16 mouse cellular contexts compared by ENCODE assay signal in genomic region chr4:62293219-62293861, GRCm38 (mm10). TPM values are rescaled to one million over a fixed set of nuclear protein-coding genes. Genes with fewer than 3 reads are reported as not detected.
DNase-seq lines count a peak whose midpoint lies in the region; ATAC-seq and TF ChIP-seq lines count a peak whose summit lies in the region.
"Had no signal": no experiment of that assay in that cellular context is flagged by ENCODE, and none has a peak within 500 bp of the region (broad histone marks: within the 10 kb centered on the region; RNA-seq: fewer than 3 reads in every experiment).

No protein-coding gene starts in this region.

- H3K36me3 ChIP-seq in intestine, postnatal 0 days (ENCODE audit: control insufficient read depth, insufficient read depth) = peaks cover 27% of the 10 kb centered on the region

- no peak for TF ChIP-seq POLR2A in cerebellum, adult 2 months (IDR thresholded peaks at IDR 0.05; ENCODE audit: borderline replicate concordance, insufficient read depth, low read length)

- no peaks in the 10 kb centered on the region for H3K27me3 ChIP-seq in cerebellum, adult 2 months (ENCODE audit: control insufficient read depth, insufficient read depth, low read length)
- H3K27me3 ChIP-seq in intestine, postnatal 0 days (replicated peaks; ENCODE audit: control insufficient read depth, insufficient read depth, low read length) = no peaks in the 10 kb centered on the region
- H3K27me3 ChIP-seq: megakaryocyte, embryonic 14.5 days; stomach, embryonic 15.5 days had no signal

- no peak overlapping the region for H3K27ac ChIP-seq in cerebellum, adult 2 months (ENCODE audit: insufficient read depth, low read length)
- H3K27ac ChIP-seq in intestine, postnatal 0 days (ENCODE audit: low read depth, low read length) = no peak overlapping the region
- H3K27ac ChIP-seq: stomach, embryonic 15.5 days had no signal

- no peaks in the 10 kb centered on the region for H3K9me3 ChIP-seq in intestine, postnatal 0 days (ENCODE audit: control insufficient read depth)
- H3K9me3 ChIP-seq: megakaryocyte, embryonic 14.5 days; stomach, embryonic 15.5 days had no signal

- no peak overlapping the region for H3K4me3 ChIP-seq in cerebellum, adult 2 months (replicated peaks; ENCODE audit: insufficient read depth, low read depth, low read length)
- no peak overlapping the region for H3K4me3 ChIP-seq in intestine, postnatal 0 days (ENCODE audit: low read depth, low read length)
- H3K4me3 ChIP-seq: megakaryocyte, embryonic 14.5 days; myocyte; stomach, embryonic 15.5 days had no signal

- no peak overlapping the region for H3K9ac ChIP-seq in intestine, postnatal 0 days (ENCODE audit: low read depth, low read length)
- H3K9ac ChIP-seq: forebrain, postnatal 0 days; lung, embryonic 14.5 days; stomach, embryonic 15.5 days had no signal

- peak; percentile 3 to 9 for DNase-seq in cerebellum, adult 2 months
- no peak for DNase-seq in cerebellum, adult 8-10 months
- DNase-seq in kidney, postnatal 4 days = peak; percentile 17 to 37
- no peak for DNase-seq in kidney, postnatal 14 days
- peak; percentile 2 for DNase-seq in thymus, postnatal 14 days
- no peak for DNase-seq in thymus, adult 18-20 months
- DNase-seq in right cerebral cortex, postnatal 14 days = peak; percentile 35
- DNase-seq: adrenal gland, postnatal 10 days; forebrain, postnatal 0 days; kidney, adult 11 months; liver; lung, embryonic 14.5 days had no signal

- peaks cover 8% of the 10 kb centered on the region; the same call in 1 of the 2 replicates for H3K4me1 ChIP-seq in cerebellum, adult 2 months (ENCODE audit: control insufficient read depth, insufficient read depth, low read length)
- H3K4me1 ChIP-seq in intestine, postnatal 0 days (replicated peaks; ENCODE audit: control insufficient read depth, insufficient read depth, low read length) = no peaks in the 10 kb centered on the region
- H3K4me1 ChIP-seq: stomach, embryonic 15.5 days had no signal

- no peak overlapping the region for H3K4me2 ChIP-seq in intestine, postnatal 0 days (replicated peaks; ENCODE audit: low read depth)
- H3K4me2 ChIP-seq: lung, embryonic 14.5 days; stomach, embryonic 15.5 days had no signal

- ATAC-seq in intestine, postnatal 0 days = no peak
- ATAC-seq: forebrain, postnatal 0 days had no signal

- TF ChIP-seq CTCF in cerebellum, adult 2 months (IDR thresholded peaks at IDR 0.05; ENCODE audit: borderline replicate concordance, insufficient read depth, low read depth, low read length) = no peak
- TF ChIP-seq CTCF in intestine, postnatal 0 days (IDR thresholded peaks at IDR 0.05; ENCODE audit: low read depth) = no peak

- WGBS in cerebellum, adult 2 months = 71% methylated on average over 10 of the region's 10 CpGs
- WGBS in intestine, postnatal 0 days = 55% methylated on average over 10 of the region's 10 CpGs

RNA-seq across cellular contexts. Expression of gene Slc31a2, which starts 31.0 kb away (rescaled TPM):
- 16.9 and 18.2 TPM in 2 replicates for polyA plus RNA-seq in cerebellum, adult 2 months (2012; rRNA removed)
- polyA plus RNA-seq in intestine, postnatal 0 days (2015; fragmentation: Nextera tagmentation; extraction: Ambion mirVana) = 16.1 and 17.8 TPM in 2 replicates

Comparison
In these comparisons a context has a peak if more than half of its experiments do, and no peak if none do; other contexts are left out.
1. DNase-seq: peak in cerebellum, adult 2 months (2 of 2), kidney, postnatal 4 days (2 of 2), thymus, postnatal 14 days (single experiment) and right cerebral cortex, postnatal 14 days (single experiment); none in cerebellum, adult 8-10 months (single experiment), kidney, postnatal 14 days (single experiment) and thymus, adult 18-20 months (0 of 2).